ENCODE assay signal across 8 mouse cellular contexts in genomic region chr16:59600311-59601251, GRCm38 (mm10). TPM values are rescaled to one million over a fixed set of nuclear protein-coding genes. Genes with fewer than 3 reads are reported as not detected.
A peak's percentile ranks its signal among the peaks of the same experiment; 100 is the strongest.
DNase-seq lines count a peak whose midpoint lies in the region; ATAC-seq and TF ChIP-seq lines count a peak whose summit lies in the region.

Crybg3 (minus strand) TSS chr16:59600979.

- H3K4me3 ChIP-seq in forebrain, postnatal 0 days (ENCODE audit: low read depth, low read length): peak within 1 kb of the TSS; percentile 74
- peak within 1 kb of the TSS; percentile 80 for H3K4me3 ChIP-seq in layer of hippocampus, adult 2 months
- peak within 1 kb of the TSS; percentile 72 for H3K4me3 ChIP-seq in lung, embryonic 14.5 days (ENCODE audit: low read depth, low read length)
- peak within 1 kb of the TSS; percentile 71 for H3K4me3 ChIP-seq in neural tube, embryonic 14.5 days (ENCODE audit: low read depth, low read length)

- 2% methylated on average over 84 of the region's 90 CpGs for WGBS in forebrain, postnatal 0 days
- under 1% methylated on average over 85 of the region's 90 CpGs for WGBS in lung, embryonic 14.5 days
- under 1% methylated on average over 56 of the region's 90 CpGs for WGBS in neural tube, embryonic 14.5 days

- no peaks in the 10 kb centered on the region for H3K27me3 ChIP-seq in forebrain, postnatal 0 days (ENCODE audit: insufficient read depth, low read length)
- H3K27me3 ChIP-seq in lung, embryonic 14.5 days (ENCODE audit: insufficient read depth, low read length): no peaks in the 10 kb centered on the region
- H3K27me3 ChIP-seq in neural tube, embryonic 14.5 days (ENCODE audit: control insufficient read depth, insufficient read depth, low read length): no peaks in the 10 kb centered on the region

- H3K4me1 ChIP-seq in forebrain, postnatal 0 days (ENCODE audit: insufficient read depth): no peaks in the 10 kb centered on the region
- H3K4me1 ChIP-seq in lung, embryonic 14.5 days (ENCODE audit: insufficient read depth): no peaks in the 10 kb centered on the region
- 0 out of 2 replicates have a peak, but pooled peaks cover 4% of the 10 kb centered on the region for H3K4me1 ChIP-seq in neural tube, embryonic 14.5 days (ENCODE audit: control insufficient read depth, insufficient read depth, low read length)

- H3K4me2 ChIP-seq in forebrain, postnatal 0 days (ENCODE audit: low read depth): peak within 1 kb of the TSS; percentile 95
- peak within 1 kb of the TSS; percentile 65 for H3K4me2 ChIP-seq in lung, embryonic 14.5 days
- peak within 1 kb of the TSS; percentile 89 for H3K4me2 ChIP-seq in neural tube, embryonic 14.5 days (ENCODE audit: low read depth, low read length)

- DNase-seq in ES-CJ7 (ENCODE audit: low read depth, low spot score): peak; percentile 61
- DNase-seq in cerebellum, adult 11-12 months: peak; percentile 53
- DNase-seq in forebrain, postnatal 0 days: peak; percentile 54
- peak; percentile 90 for DNase-seq in heart, postnatal 4 days
- peak; percentile 37 to 47 for DNase-seq in layer of hippocampus, adult 2 months (ENCODE audit: low spot score in 2 of 2)
- DNase-seq in lung, embryonic 14.5 days: peak; percentile 90
- peak; percentile 87 for DNase-seq in testis, postnatal 10 days (ENCODE audit: low spot score)

- peak within 1 kb of the TSS; percentile 56 for H3K9ac ChIP-seq in forebrain, postnatal 0 days
- peak within 1 kb of the TSS; percentile 85 for H3K9ac ChIP-seq in lung, embryonic 14.5 days
- peak within 1 kb of the TSS; percentile 52 for H3K9ac ChIP-seq in neural tube, embryonic 14.5 days (replicated peaks; ENCODE audit: low read depth, low read length)

- TF ChIP-seq CTCF in forebrain, postnatal 0 days (IDR thresholded peaks at IDR 0.05; ENCODE audit: low read depth): no peak
- TF ChIP-seq CTCF in layer of hippocampus, adult 2 months (conservative IDR thresholded peaks at IDR 0.05): peak; percentile 38; the same call in 1 of the 2 replicates
- TF ChIP-seq CTCF in lung, embryonic 14.5 days (IDR thresholded peaks at IDR 0.05; ENCODE audit: low read depth): peak; percentile 6; the same call in 1 of the 2 replicates

- peak within 1 kb of the TSS; percentile 50; the same call in 1 of the 2 replicates for H3K27ac ChIP-seq in forebrain, postnatal 0 days (ENCODE audit: low read depth, low read length)
- peak within 1 kb of the TSS; percentile 69 for H3K27ac ChIP-seq in layer of hippocampus, adult 2 months
- peak within 1 kb of the TSS; percentile 93 for H3K27ac ChIP-seq in lung, embryonic 14.5 days (ENCODE audit: low read depth)
- peak within 1 kb of the TSS; percentile 62 for H3K27ac ChIP-seq in neural tube, embryonic 14.5 days (ENCODE audit: low read depth, low read length)

- H3K9me3 ChIP-seq in forebrain, postnatal 0 days (ENCODE audit: low read length): no peaks in the 10 kb centered on the region
- no peaks in the 10 kb centered on the region for H3K9me3 ChIP-seq in lung, embryonic 14.5 days (ENCODE audit: low read depth, low read length)
- no peaks in the 10 kb centered on the region for H3K9me3 ChIP-seq in neural tube, embryonic 14.5 days (ENCODE audit: control insufficient read depth, low read length)

- H3K36me3 ChIP-seq in forebrain, postnatal 0 days (ENCODE audit: insufficient read depth): no peaks in the 10 kb centered on the region
- H3K36me3 ChIP-seq in lung, embryonic 14.5 days (ENCODE audit: insufficient read depth): no peaks in the 10 kb centered on the region
- no peaks in the 10 kb centered on the region for H3K36me3 ChIP-seq in neural tube, embryonic 14.5 days (ENCODE audit: control insufficient read depth, insufficient read depth, low read length)

- peak; percentile 83 for ATAC-seq in forebrain, postnatal 0 days
- ATAC-seq in lung, embryonic 14.5 days (ENCODE audit: insufficient read depth): peak; percentile 98
- ATAC-seq in neural tube, embryonic 14.5 days (ENCODE audit: low read depth): peak; percentile 79

RNA-seq across cellular contexts. Expression of gene Crybg3, which starts in this region (rescaled TPM):
- total RNA-seq in forebrain, postnatal 0 days (2014; rRNA removed): 4.3 and 4.7 TPM in 2 replicates
- polyA plus RNA-seq in forebrain, postnatal 0 days (2015; fragmentation: Nextera tagmentation; extraction: Ambion mirVana): 0.88 and 0.92 TPM in 2 replicates
- 10 to 100 TPM; 85.5 to 86.4 TPM for total RNA-seq in heart, postnatal 4 days (2021)
- 1 to 10 TPM; 3.8 to 4.8 TPM for total RNA-seq in layer of hippocampus, adult 2 months (2021)
- 9.7 and 10.6 TPM in 2 replicates for polyA plus RNA-seq in lung, embryonic 14.5 days (2014; fragmentation: Nextera tagmentation; extraction: Ambion mirVana)
- 2.2 and 3.9 TPM in 2 replicates for polyA plus RNA-seq in neural tube, embryonic 14.5 days (2014; fragmentation: Nextera tagmentation; extraction: Ambion mirVana)

Comparison
In these comparisons a context has a peak if more than half of its experiments do, and no peak if none do; other contexts are left out.
1. Peak in every context shown above with its lines: DNase-seq, ATAC-seq, H3K4me3 ChIP-seq and H3K27ac ChIP-seq.
2. RNA of gene Crybg3 (total RNA-seq): 85.5 to 86.4 TPM in heart, postnatal 4 days; 3.8 to 4.8 TPM in layer of hippocampus, adult 2 months and 4.3 to 4.7 TPM in forebrain, postnatal 0 days; every median in the first group is over 10 times any median in the second.